Mouse (Mus musculus) embryonic fibroblast, embryonic 13.5 days (primary cell): ENCODE data around the gene Sectm1a.

Source experiments
- CTCF ChIP-seq: IDR thresholded peaks from 2 replicates; pipeline ENCODE4 v1.5.1; 2011; ENCODE audit warnings: mild to moderate bottlenecking, control low read depth, low read length, moderate library complexity, borderline replicate concordance; ENCODE audit not compliant: insufficient read depth
- POLR2A ChIP-seq: IDR thresholded peaks from 2 replicates; pipeline ENCODE4 v1.6.1; 2011; ENCODE audit warnings: low read depth, mild to moderate bottlenecking, control low read depth, low read length, moderate library complexity

DNA sequence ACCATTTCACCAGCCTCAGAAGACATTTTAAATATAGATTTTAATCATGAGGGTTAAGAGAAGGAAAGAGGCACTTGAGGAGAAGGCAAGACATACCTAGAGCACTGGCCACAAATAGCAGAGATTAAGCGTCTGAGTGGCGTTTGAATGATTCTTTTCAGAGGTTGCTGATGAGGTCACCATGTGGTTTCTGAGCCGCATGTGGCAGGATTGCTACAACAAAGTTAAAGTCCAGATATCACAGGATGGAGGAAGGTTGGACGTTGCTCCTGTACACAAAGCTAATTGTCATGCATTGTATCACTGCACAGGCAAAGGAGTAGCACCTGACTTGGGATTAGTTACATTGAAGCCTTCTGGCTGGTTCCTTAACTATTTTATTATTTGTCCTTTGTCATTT is 5.3 kb upstream of the Sectm1a start:
- TF ChIP-seq CTCF = no peak
- no peak for TF ChIP-seq POLR2A
